Mouse (Mus musculus): ENCODE measurements around the gene Chmp6.

GRCm38 (mm10) chr11:119948305-119948704, 35.1 kb downstream of the Chmp6 start:
- no peak for TF ChIP-seq POLR2A (IDR thresholded peaks at IDR 0.05; ENCODE audit: extremely low read depth, insufficient read depth, low read length)
- no peak for TF ChIP-seq CTCF (IDR thresholded peaks at IDR 0.05; ENCODE audit: extremely low read depth, insufficient read depth, low read length)
